15 mouse cellular contexts compared by ENCODE assay signal in the genomic region with DNA sequence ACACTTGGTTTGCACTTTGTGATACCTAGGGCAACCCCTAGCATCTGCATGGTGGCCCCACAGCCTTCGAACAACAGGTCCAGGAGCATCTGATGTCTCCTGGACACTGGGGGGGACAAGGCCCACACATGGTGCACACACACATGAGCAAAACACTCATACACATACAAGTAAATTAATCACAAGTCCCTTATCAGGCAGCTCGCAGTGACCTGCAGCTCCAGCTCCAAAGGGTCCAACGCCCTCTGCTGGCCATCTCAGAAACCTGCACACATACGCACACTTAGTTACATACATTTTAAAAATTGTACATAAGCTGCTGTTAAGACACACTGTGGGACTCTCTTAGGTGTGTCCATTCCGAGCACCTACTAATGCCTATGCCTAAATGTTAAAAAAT. TPM values are rescaled to one million over a fixed set of nuclear protein-coding genes. Genes with fewer than 3 reads are reported as not detected.
DNase-seq lines count a peak whose midpoint lies in the region; ATAC-seq and TF ChIP-seq lines count a peak whose summit lies in the region.
"Had no signal": no experiment of that assay in that cellular context is flagged by ENCODE, and none has a peak within 500 bp of the region (broad histone marks: within the 10 kb centered on the region; RNA-seq: fewer than 3 reads in every experiment).

No protein-coding gene starts in this region.

- no peak overlapping the region for H3K27ac ChIP-seq in hindbrain, postnatal 0 days
- H3K27ac ChIP-seq in hindbrain, embryonic 12.5 days: no peak overlapping the region
- no peak overlapping the region for H3K27ac ChIP-seq in testis, adult 2 months (ENCODE audit: control insufficient read depth, insufficient read depth, low read depth, low read length)
- H3K27ac ChIP-seq: embryonic facial prominence, embryonic 13.5 days; neural tube, embryonic 13.5 days had no signal

- peak; percentile 58 for TF ChIP-seq CTCF in hindbrain, postnatal 0 days (IDR thresholded peaks at IDR 0.05; ENCODE audit: low read depth)
- peak; percentile 53; the same call in 1 of the 2 replicates for TF ChIP-seq CTCF in testis, adult 2 months (IDR thresholded peaks at IDR 0.05; ENCODE audit: control insufficient read depth, insufficient read depth, insufficient replicate concordance, low read depth, low read length)

- no peaks in the 10 kb centered on the region for H3K9me3 ChIP-seq in hindbrain, postnatal 0 days (ENCODE audit: low read length)
- H3K9me3 ChIP-seq in hindbrain, embryonic 12.5 days (replicated peaks): no peaks in the 10 kb centered on the region
- H3K9me3 ChIP-seq: embryonic facial prominence, embryonic 13.5 days; neural tube, embryonic 13.5 days had no signal

- no peak overlapping the region for H3K4me3 ChIP-seq in hindbrain, postnatal 0 days (ENCODE audit: low read length)
- H3K4me3 ChIP-seq in hindbrain, embryonic 12.5 days: no peak overlapping the region
- no peak overlapping the region for H3K4me3 ChIP-seq in testis, adult 2 months (ENCODE audit: control insufficient read depth, low read depth, low read length)
- H3K4me3 ChIP-seq: embryonic facial prominence, embryonic 13.5 days; megakaryocyte, embryonic 14.5 days; neural tube, embryonic 13.5 days had no signal

- no peak for TF ChIP-seq POLR2A in testis, adult 2 months (IDR thresholded peaks at IDR 0.05; ENCODE audit: control insufficient read depth, low read depth, low read length)

- H3K36me3 ChIP-seq in hindbrain, postnatal 0 days (ENCODE audit: insufficient read depth, low read length): no peaks in the 10 kb centered on the region
- H3K36me3 ChIP-seq in hindbrain, embryonic 12.5 days: no peaks in the 10 kb centered on the region
- no peaks in the 10 kb centered on the region for H3K36me3 ChIP-seq in testis, adult 2 months (ENCODE audit: control insufficient read depth, insufficient read depth, low read length)
- H3K36me3 ChIP-seq: neural tube, embryonic 13.5 days had no signal

- ATAC-seq in hindbrain, postnatal 0 days: no peak
- no peak for ATAC-seq in hindbrain, embryonic 12.5 days (ENCODE audit: low FRiP score)
- peak; percentile 51; the same call in 1 of the 2 replicates for ATAC-seq in common myeloid progenitor, adult 5-6 weeks (replicated peaks; ENCODE audit: low read depth, poor library complexity, severe bottlenecking)

- H3K9ac ChIP-seq in hindbrain, postnatal 0 days (replicated peaks; ENCODE audit: low read length): no peak overlapping the region
- no peak overlapping the region for H3K9ac ChIP-seq in hindbrain, embryonic 12.5 days
- H3K9ac ChIP-seq: embryonic facial prominence, embryonic 13.5 days; neural tube, embryonic 13.5 days had no signal

- no peaks in the 10 kb centered on the region for H3K27me3 ChIP-seq in hindbrain, postnatal 0 days (ENCODE audit: insufficient read depth, low read length)
- H3K27me3 ChIP-seq in hindbrain, embryonic 12.5 days: no peaks in the 10 kb centered on the region
- no peaks in the 10 kb centered on the region for H3K27me3 ChIP-seq in testis, adult 2 months (ENCODE audit: control insufficient read depth, insufficient read depth, low read length)
- H3K27me3 ChIP-seq: embryonic facial prominence, embryonic 13.5 days; megakaryocyte, embryonic 14.5 days; neural tube, embryonic 13.5 days had no signal

- DNase-seq in hindbrain, postnatal 0 days (ENCODE audit: low spot score): peak; percentile 20
- no peak for DNase-seq in testis, postnatal 14 days (ENCODE audit: low spot score)
- peak; percentile 48 for DNase-seq in testis, postnatal 10 days (ENCODE audit: low spot score)
- DNase-seq in spleen, adult 18-20 months: no peak
- no peak for DNase-seq in thymus, postnatal 0 days (ENCODE audit: low spot score)
- DNase-seq: cerebellum, adult 11 months; heart, postnatal 14 days; kidney, postnatal 10 days; thymus, postnatal 4 days had no signal

- H3K4me2 ChIP-seq in hindbrain, postnatal 0 days (ENCODE audit: low read depth, low read length): no peak overlapping the region
- H3K4me2 ChIP-seq in hindbrain, embryonic 12.5 days (replicated peaks): no peak overlapping the region
- H3K4me2 ChIP-seq: embryonic facial prominence, embryonic 13.5 days; neural tube, embryonic 13.5 days had no signal

- 90% methylated on average over 5 of the region's 5 CpGs for WGBS in hindbrain, postnatal 0 days
- WGBS in hindbrain, embryonic 12.5 days: 84% methylated on average over 5 of the region's 5 CpGs

- H3K4me1 ChIP-seq in hindbrain, postnatal 0 days (ENCODE audit: insufficient read depth, low read length): no peaks in the 10 kb centered on the region
- no peaks in the 10 kb centered on the region for H3K4me1 ChIP-seq in hindbrain, embryonic 12.5 days
- peaks cover 5% of the 10 kb centered on the region for H3K4me1 ChIP-seq in testis, adult 2 months (ENCODE audit: control insufficient read depth, insufficient read depth, low read length)
- H3K4me1 ChIP-seq: megakaryocyte, embryonic 14.5 days; neural tube, embryonic 13.5 days had no signal

RNA-seq across cellular contexts. Expression of gene Msrb3, which starts 17.3 kb away (rescaled TPM):
- total RNA-seq in hindbrain, postnatal 0 days (2014; rRNA removed): 5.6 and 5.7 TPM in 2 replicates
- 1.2 and 1.6 TPM in 2 replicates for polyA plus RNA-seq in hindbrain, postnatal 0 days (2015; fragmentation: Nextera tagmentation; extraction: Ambion mirVana)
- 6.3 TPM in 2 replicates for polyA plus RNA-seq in hindbrain, embryonic 12.5 days (2016; fragmentation: Nextera tagmentation; extraction: Ambion mirVana)
- 30.6 and 35.1 TPM in 2 replicates for polyA plus RNA-seq in testis, adult 2 months (2012; rRNA removed)
- 4.8 and 4.9 TPM in 2 replicates for total RNA-seq in common myeloid progenitor, adult 5-6 weeks (2017)
- polyA plus RNA-seq in thymus, postnatal 0 days (2015; fragmentation: Nextera tagmentation; extraction: Ambion mirVana): 2.3 and 3.3 TPM in 2 replicates

Comparison
In these comparisons a context has a peak if more than half of its experiments do, and no peak if none do; other contexts are left out.
1. DNase-seq: peak in hindbrain, postnatal 0 days (single experiment) and testis, postnatal 10 days (single experiment); none in testis, postnatal 14 days (single experiment), spleen, adult 18-20 months (0 of 2) and thymus, postnatal 0 days (single experiment).